Mouse (Mus musculus) megakaryocyte, embryonic 14.5 days (primary cell): ENCODE data around the gene Arhgef16.

Experiments
- FLI1 ChIP-seq: IDR thresholded peaks from 2 replicates; pipeline ENCODE4 v1.6.1; 2012; ENCODE audit warnings: low read length, inconsistent platforms, mixed read lengths
- GATA1 ChIP-seq: IDR thresholded peaks from 3 replicates; pipeline ENCODE4 v1.6.1; 2012; ENCODE audit warnings: mixed read lengths, low read length, inconsistent platforms, borderline replicate concordance

DNA sequence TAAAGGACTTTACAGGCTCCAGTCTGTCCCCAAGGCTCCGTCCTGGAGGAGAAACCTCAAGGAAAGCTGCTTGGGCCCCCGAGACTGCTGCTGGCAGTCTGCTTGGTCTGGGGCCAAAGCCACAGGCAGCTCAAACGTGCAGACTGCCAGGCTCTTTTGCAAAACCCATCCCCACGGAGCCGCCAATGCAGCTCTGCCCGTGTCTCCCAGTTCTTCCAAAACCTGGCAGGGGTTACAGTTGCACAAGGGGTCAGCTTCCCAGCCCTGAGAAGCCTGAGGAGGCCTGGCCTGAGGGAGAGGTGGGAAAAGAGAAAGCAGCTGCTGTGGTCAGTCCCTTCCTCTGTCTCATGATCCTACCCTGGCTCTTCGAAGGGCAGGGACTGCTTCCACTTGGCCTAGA lies 56.1 kb downstream of the Arhgef16 start:
- TF ChIP-seq GATA1: no peak
- TF ChIP-seq FLI1: no peak
